Comparison of ENCODE assay signal across 8 mouse cellular contexts in genomic region chr10:34019302-34020075, GRCm38 (mm10). TPM values are rescaled to one million over a fixed set of nuclear protein-coding genes. Genes with fewer than 3 reads are reported as not detected.
DNase-seq lines count a peak whose midpoint lies in the region; ATAC-seq and TF ChIP-seq lines count a peak whose summit lies in the region.

Rwdd1 (minus strand) TSS chr10:34019624.

- peak; percentile 36 for TF ChIP-seq CTCF in heart, adult 2 months (IDR thresholded peaks at IDR 0.05)

- peaks cover 8% of the 10 kb centered on the region for H3K79me2 ChIP-seq in heart, adult 2 months (replicated peaks; ENCODE audit: control insufficient read depth, insufficient read depth, low read length)

- ATAC-seq in embryonic facial prominence, embryonic 14.5 days (ENCODE audit: low read depth): peak; percentile 100
- peak; percentile 100 for ATAC-seq in limb, embryonic 13.5 days (ENCODE audit: low FRiP score, low read depth)
- peak; percentile 100 for ATAC-seq in midbrain, embryonic 16.5 days

- peak within 1 kb of the TSS; percentile 92 for H3K27ac ChIP-seq in embryonic facial prominence, embryonic 14.5 days (replicated peaks; ENCODE audit: low read depth, low read length)
- peak within 1 kb of the TSS; percentile 89 for H3K27ac ChIP-seq in heart, adult 2 months
- H3K27ac ChIP-seq in limb, embryonic 13.5 days: peak within 1 kb of the TSS; percentile 90
- peak within 1 kb of the TSS; percentile 90 for H3K27ac ChIP-seq in midbrain, embryonic 16.5 days (ENCODE audit: low read length)

- peak; percentile 96 for DNase-seq in 3T3-L1 (ENCODE audit: low read depth, low spot score)
- peak; percentile 94 for DNase-seq in adrenal gland, postnatal 4 days (ENCODE audit: low spot score in 2 of 2)
- DNase-seq in embryonic facial prominence, embryonic 14.5 days (ENCODE audit: low spot score): peak; percentile 99
- peak; percentile 98 to 99 for DNase-seq in heart, adult 2 months
- DNase-seq in kidney, adult 8-10 months: peak; percentile 98 to 99
- DNase-seq in spleen, postnatal 10 days (ENCODE audit: low spot score in 2 of 2): peak; percentile 89 to 95

- H3K36me3 ChIP-seq in embryonic facial prominence, embryonic 14.5 days (ENCODE audit: control insufficient read depth, insufficient read depth, low read length): no peaks in the 10 kb centered on the region
- H3K36me3 ChIP-seq in heart, adult 2 months (ENCODE audit: control insufficient read depth, insufficient read depth, low read length): peaks cover 9% of the 10 kb centered on the region
- peaks cover 5% of the 10 kb centered on the region for H3K36me3 ChIP-seq in limb, embryonic 13.5 days
- no peaks in the 10 kb centered on the region for H3K36me3 ChIP-seq in midbrain, embryonic 16.5 days (ENCODE audit: control insufficient read depth, insufficient read depth, low read length)

- peak; percentile 50 for TF ChIP-seq POLR2A in heart, adult 2 months (IDR thresholded peaks at IDR 0.05; ENCODE audit: insufficient read depth, low read depth, low read length)

- peaks cover 8% of the 10 kb centered on the region for H3K4me1 ChIP-seq in embryonic facial prominence, embryonic 14.5 days (ENCODE audit: control insufficient read depth, insufficient read depth, low read length)
- peaks cover 11% of the 10 kb centered on the region for H3K4me1 ChIP-seq in heart, adult 2 months (ENCODE audit: control insufficient read depth, insufficient read depth, low read length)
- peaks cover 14% of the 10 kb centered on the region for H3K4me1 ChIP-seq in limb, embryonic 13.5 days
- H3K4me1 ChIP-seq in midbrain, embryonic 16.5 days (ENCODE audit: control insufficient read depth, insufficient read depth, low read length): peaks cover 19% of the 10 kb centered on the region

- peak within 1 kb of the TSS; percentile 83 for H3K9ac ChIP-seq in embryonic facial prominence, embryonic 14.5 days (ENCODE audit: low read depth, low read length)
- H3K9ac ChIP-seq in heart, adult 2 months (ENCODE audit: low read depth, low read length): peak within 1 kb of the TSS; percentile 94
- peak within 1 kb of the TSS; percentile 91 for H3K9ac ChIP-seq in limb, embryonic 13.5 days
- H3K9ac ChIP-seq in midbrain, embryonic 16.5 days (ENCODE audit: low read depth, low read length): peak within 1 kb of the TSS; percentile 85

- intact Hi-C loops in heart, adult 2 months (cut with DNase I): loop anchor here (1.0 to 2.0 kb wide), 2 partner anchors 69 to 264 kb away; partner anchors contain the start of gene Zup1

- no peaks in the 10 kb centered on the region for H3K9me3 ChIP-seq in embryonic facial prominence, embryonic 14.5 days (ENCODE audit: control insufficient read depth, low read length)
- H3K9me3 ChIP-seq in limb, embryonic 13.5 days: no peaks in the 10 kb centered on the region
- no peaks in the 10 kb centered on the region for H3K9me3 ChIP-seq in midbrain, embryonic 16.5 days (replicated peaks; ENCODE audit: control insufficient read depth, low read length, poor library complexity, severe bottlenecking)

- TF ChIP-seq EP300 in heart, adult 2 months (IDR thresholded peaks at IDR 0.05; ENCODE audit: insufficient read depth, low read depth, low read length): peak; percentile 75

- H3K4me2 ChIP-seq in embryonic facial prominence, embryonic 14.5 days (ENCODE audit: low read depth, low read length): peak within 1 kb of the TSS; percentile 76
- H3K4me2 ChIP-seq in limb, embryonic 13.5 days (replicated peaks): peak within 1 kb of the TSS; percentile 82
- peak within 1 kb of the TSS; percentile 77 for H3K4me2 ChIP-seq in midbrain, embryonic 16.5 days (ENCODE audit: low read length)

- under 1% methylated on average over 47 of the region's 82 CpGs for WGBS in embryonic facial prominence, embryonic 14.5 days
- under 1% methylated on average over 82 of the region's 82 CpGs for WGBS in heart, adult 2 months
- WGBS in limb, embryonic 13.5 days: under 1% methylated on average over 74 of the region's 82 CpGs
- WGBS in midbrain, embryonic 16.5 days: under 1% methylated on average over 81 of the region's 82 CpGs

- H3K27me3 ChIP-seq in embryonic facial prominence, embryonic 14.5 days (replicated peaks; ENCODE audit: control insufficient read depth, insufficient read depth, low read length): no peaks in the 10 kb centered on the region
- no peaks in the 10 kb centered on the region for H3K27me3 ChIP-seq in heart, adult 2 months (ENCODE audit: control insufficient read depth, insufficient read depth, low read length)
- no peaks in the 10 kb centered on the region for H3K27me3 ChIP-seq in limb, embryonic 13.5 days
- H3K27me3 ChIP-seq in midbrain, embryonic 16.5 days (ENCODE audit: control insufficient read depth, insufficient read depth, low read depth, low read length): no peaks in the 10 kb centered on the region

- H3K4me3 ChIP-seq in embryonic facial prominence, embryonic 14.5 days (ENCODE audit: low read depth, low read length): peak within 1 kb of the TSS; percentile 75
- peak within 1 kb of the TSS; percentile 77 for H3K4me3 ChIP-seq in heart, adult 2 months
- H3K4me3 ChIP-seq in limb, embryonic 13.5 days: peak within 1 kb of the TSS; percentile 80
- H3K4me3 ChIP-seq in midbrain, embryonic 16.5 days (ENCODE audit: low read depth, low read length): peak within 1 kb of the TSS; percentile 80

RNA-seq across cellular contexts. Expression of gene Rwdd1, which starts in this region (rescaled TPM):
- total RNA-seq in adrenal gland, postnatal 4 days (2021): 10 to 100 TPM; 78.5 to 79.1 TPM
- polyA plus RNA-seq in embryonic facial prominence, embryonic 14.5 days (2014; fragmentation: Nextera tagmentation; extraction: Ambion mirVana): 138 and 141 TPM in 2 replicates
- 100 to 1,000 TPM; 105 to 123 TPM for total RNA-seq in heart, adult 2 months (2021)
- 38.5 and 59.0 TPM in 2 replicates for polyA plus RNA-seq in heart, adult 2 months (2012; rRNA removed)
- 146 and 152 TPM in 2 replicates for polyA plus RNA-seq in limb, embryonic 13.5 days (2015; fragmentation: Nextera tagmentation; extraction: Ambion mirVana)
- 118 and 125 TPM in 2 replicates for polyA plus RNA-seq in midbrain, embryonic 16.5 days (2015; fragmentation: Nextera tagmentation; extraction: Ambion mirVana)

Comparison
In these comparisons a context has a peak if more than half of its experiments do, and no peak if none do; other contexts are left out.
1. Peak in every context shown above with its lines: DNase-seq, ATAC-seq, H3K4me3 ChIP-seq and H3K27ac ChIP-seq.